Mouse (Mus musculus) yolk sac, embryonic 10.5 days (tissue): ENCODE data around the gene Dnajc16.

Source experiments
- DNase-seq: peaks from one replicate; pipeline ENCODE4 v3.0.0-alpha.2; 2017; ENCODE audit warnings: low spot score

Gene Dnajc16

DNA sequence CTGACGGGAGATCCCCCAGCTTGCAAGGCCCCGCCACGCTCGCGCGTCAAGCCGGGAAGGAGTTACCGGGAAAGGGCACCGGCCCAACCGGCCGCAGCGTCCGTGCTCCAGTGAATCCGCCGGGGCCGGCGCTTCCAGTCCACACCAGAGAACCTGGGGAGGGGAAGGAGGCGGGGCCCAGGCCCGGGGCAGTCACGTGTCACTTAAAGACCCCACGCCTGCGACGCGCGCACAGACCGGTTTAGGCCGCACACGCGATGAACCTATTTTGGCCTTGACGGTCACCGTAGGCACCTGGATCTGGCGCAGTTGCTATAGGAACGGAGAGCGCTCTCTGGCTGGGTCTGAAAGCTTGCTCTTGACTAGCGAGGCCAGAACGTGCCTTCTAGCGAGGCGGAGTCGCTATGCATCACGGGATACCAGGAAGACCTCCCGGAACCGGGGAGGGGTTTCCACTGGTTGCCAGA, at the start of gene Dnajc16:
Gene Dnajc16 (minus strand): TSS at position 408 of the 467 bp plus-strand sequence.
- peak; percentile 99 for DNase-seq

DNA sequence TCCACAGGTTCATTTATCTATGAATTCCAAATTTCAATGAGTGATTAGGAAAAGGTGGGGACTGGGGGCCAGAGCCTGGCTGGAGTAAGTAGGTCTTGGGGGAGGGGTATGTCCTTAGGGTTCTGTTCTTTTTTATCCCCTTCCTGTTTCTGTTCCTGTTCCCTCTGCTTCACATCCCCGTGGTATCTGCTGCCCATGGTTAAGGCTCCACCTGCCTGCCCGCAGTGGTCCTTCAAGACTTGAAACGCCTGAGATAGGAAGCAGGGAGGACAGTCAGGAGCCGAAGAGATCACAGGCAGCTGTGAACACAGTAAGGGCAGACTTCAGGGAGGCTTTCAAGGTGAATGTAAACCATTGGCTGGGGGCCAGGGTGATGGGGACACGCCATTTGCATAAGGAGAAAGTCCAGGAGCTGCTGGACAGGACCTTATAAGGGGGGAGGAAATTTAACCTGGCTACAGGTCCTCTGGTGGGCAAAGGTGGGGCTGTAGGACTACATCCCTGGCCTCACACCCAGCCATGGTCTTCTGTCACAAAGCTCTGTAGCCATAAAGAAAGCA, 43.9 kb upstream of the Dnajc16 start:
- no peak for DNase-seq

DNA sequence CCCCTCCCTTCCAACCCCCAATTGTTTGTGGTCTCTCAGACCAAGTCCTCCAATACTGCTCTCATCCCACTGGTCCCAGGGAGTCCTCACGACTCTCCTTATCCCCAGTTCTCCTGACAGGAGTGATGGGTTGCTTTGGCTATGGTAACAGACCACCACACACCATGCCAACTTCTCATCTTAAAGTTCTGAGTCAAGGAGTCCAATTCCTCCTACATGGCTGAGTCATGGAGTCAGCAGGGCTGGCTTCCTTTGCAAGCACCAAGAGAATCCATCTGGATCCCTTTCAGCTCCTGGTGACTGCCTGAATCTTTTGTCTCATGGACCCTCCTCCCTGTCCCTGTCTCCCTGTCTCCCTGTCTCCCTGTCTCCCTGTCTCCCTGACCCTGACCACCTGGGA, 43.2 kb upstream of the Dnajc16 start:
- DNase-seq = no peak

DNA sequence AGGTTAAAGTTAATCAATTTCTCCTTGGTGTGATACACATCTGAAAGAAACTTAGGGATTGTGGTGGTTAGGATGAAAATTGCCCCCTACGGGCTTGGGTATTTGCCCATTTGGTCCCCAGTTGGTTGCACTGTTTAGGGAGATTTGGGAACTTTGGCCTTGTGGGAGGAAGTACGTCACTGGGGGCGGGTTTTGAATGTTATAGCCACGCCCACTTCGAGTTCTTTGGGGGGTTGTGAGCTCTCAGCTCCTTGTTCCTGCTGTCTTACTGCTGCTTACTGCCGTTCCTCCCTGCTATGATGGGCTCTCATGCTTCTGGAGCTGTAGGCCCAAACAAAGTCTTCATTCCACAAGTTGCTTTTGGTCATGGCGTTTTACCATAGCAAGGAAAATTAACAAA, 40.6 kb upstream of the Dnajc16 start:
- DNase-seq = no peak

DNA sequence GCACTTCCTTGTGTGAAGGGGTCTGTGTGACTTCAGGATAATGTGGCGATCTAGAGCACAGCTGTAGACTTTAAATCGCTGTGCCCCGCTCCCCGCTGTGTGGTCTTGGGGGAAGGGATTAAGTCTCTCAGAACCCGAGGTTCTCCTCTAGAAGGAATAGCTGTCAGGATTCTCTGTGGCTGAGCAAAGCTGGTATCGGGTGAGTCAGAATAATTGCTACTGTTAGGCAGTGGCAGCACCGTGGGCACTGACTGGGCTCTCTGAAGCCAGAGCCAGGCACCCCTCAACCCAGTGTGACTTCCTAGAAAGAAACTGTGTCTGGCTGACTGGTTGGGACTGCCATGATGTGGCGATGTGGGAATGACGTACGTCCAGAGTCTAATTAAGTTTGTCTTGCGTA, 39.6 kb upstream of the Dnajc16 start:
- no peak for DNase-seq

DNA sequence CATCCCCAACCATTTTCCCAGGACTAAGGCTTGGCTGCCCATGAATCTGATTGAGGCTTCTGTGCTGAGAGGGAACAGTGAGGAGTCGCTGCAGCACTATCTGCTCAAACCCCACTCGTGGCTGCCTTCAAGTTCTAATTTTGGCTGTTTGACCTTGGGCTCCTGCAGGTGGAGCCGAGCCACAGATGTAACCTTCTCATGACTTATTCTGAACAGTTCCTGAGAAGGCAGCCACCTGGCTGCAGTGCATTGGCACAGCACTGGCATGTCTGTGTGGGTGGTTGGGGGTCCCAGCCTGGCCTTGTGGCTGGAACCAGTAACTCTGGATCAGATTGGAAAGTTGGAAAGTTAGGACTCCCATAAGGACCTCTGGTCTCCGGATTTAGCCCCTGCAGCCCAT, 37.4 kb upstream of the Dnajc16 start:
- no peak for DNase-seq

DNA sequence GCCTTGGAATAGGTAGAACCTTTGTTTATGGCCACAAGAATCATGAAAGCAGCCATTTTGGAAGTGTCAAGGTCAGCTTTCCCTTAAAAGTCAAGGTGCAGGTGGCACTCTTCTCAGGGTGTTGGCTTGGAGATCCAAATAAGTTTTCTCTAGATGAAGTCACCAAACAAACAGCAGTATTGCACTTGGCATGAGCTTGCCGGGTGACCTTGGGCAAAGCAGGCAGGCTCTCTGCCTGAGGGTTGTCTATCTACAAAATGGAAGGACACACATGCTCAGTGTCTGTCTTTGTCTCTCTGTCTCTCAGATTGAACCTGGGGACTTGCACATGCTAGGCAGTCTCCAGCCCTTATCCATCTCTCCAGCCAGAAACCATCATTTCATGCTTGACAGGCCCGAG, 36.7 kb upstream of the Dnajc16 start:
- DNase-seq = no peak

DNA sequence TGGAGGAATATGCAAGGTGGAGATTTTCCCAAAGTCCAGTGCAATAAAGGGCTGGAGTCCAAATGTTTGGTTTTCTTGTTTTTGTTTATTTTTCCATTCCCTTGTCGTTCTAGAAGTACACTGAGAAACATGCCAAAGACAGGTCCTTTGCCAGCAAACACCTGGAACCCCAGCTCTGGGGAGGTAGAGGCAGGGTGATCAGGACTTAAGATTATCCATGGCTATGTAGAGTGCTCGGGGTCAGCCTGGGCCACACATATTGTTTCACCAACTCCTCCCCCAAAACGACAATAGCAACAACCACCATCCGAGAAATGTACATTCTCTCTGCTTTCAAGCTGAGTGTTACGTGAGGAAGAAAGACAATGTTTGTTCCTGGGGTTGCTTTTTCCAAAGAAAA, 35.3 kb upstream of the Dnajc16 start, which contains the start of gene Cela2a:
Gene Cela2a (minus strand): TSS at position 101 of the 400 bp plus-strand sequence.
- no peak for DNase-seq

DNA sequence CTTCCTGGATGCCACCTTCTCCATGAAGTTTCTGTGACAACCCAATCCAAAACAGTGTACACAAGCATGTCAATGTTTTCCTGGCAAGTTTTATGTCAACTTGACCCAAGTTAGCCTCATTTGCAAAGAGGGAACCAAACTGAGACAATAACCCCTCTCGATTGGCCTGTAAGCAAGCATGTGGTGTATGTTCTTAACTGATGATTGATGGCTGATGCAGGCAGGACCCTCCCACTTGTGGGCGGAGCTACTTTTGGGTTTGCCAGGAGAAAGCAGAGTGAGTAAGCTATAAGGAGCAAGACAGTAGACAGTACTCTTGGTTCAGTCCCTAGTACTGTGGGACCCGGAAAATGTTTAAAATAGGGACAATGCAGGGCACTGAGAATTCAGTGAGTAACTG, 32.2 kb upstream of the Dnajc16 start:
- no peak for DNase-seq

DNA sequence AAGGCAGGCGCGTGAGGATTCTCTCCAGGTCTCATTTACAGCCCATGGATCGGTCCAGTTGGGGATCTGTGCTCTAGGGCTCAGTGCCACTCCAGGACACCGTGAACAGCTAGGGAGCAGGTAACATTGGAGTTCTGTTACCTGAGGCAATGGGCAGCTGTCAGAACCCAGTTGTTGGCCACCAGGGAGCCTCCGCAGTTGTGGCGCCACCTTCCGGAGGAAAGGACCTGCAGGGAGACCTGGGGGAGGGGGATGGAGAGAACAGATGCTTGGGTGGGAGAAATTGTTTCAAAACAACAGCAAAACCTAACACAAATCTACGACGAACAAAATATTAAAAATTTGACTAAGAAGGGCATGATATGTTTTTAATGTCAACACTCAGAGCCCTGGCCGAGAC, 31.4 kb upstream of the Dnajc16 start:
- no peak for DNase-seq

DNA sequence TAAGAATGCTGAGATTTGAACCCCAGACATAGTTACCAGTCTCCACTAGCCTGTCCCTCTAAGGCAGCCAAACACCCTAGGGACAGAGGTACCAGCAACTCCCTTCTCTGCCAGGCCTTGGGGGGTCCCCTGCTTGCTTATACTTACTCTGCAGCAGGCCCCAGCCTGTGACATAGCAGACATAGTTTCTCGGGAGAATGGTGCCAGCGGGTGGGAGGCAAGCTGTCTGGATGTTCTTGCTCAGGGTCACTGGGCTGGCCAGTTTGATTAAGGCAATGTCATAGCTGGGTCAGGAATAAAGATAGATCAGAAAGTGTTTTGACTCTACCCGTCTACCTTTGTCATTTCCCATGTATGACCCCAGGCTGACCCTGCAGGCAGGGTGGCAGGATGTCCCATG, 30.4 kb upstream of the Dnajc16 start:
- no peak for DNase-seq

DNA sequence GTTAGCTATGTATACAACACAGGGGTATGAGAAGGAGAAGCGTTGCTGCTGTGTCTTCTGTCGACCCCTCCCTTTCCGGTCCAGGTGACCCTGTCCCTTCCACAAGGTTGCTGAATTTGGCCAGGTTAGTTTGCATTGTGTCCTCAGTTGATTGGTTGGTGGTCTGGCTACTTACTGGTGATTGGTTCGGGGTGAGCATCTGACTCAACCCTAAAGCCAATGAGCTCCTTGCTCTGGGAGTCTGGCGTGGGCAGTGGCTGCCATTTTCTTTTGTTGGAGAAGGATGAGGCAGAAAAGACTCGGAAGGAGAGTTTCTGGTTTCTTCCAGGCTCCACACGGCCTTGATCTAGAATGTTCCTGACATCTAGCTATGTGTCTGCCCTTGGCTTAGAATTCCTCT, 28.6 kb upstream of the Dnajc16 start:
- DNase-seq = no peak

DNA sequence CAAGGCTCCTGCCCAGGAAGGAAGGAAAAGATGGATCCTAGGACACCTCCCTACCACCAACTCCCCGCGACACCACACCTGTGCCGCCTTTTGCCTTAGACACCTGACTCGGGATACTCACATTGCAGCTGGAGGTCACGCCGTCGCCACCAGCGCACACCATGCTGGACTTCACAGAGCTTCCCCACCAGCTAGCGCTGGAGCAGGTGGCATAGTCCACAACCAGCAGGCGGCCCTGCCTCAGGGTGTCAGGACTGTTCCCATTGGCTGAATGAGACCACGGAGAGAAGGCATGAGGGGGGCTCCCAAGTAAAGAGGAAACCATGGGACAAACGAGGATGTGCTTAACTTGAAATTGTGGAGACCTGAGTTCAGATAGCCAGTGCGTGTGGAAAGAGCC, 28.1 kb upstream of the Dnajc16 start:
- no peak for DNase-seq

DNA sequence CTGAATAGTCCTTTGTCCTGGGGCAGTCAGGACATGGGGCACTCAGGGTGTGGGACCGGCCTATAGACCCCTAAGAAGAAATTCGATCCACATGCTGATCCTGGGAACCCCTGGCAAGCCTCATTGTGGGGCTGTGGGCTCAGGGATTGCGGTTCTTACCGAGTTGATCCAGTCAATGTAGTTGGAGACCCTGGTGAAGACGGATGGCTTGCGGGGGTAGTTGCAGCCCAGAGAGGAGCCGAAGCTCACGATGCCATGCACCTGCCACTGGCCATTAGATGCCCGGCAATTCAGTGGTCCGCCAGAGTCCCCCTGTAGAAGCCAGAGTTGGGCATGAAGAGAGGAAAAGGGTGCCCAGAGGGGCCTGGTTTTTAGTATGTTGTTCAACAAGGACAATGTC, 27.0 kb upstream of the Dnajc16 start:
- DNase-seq = no peak

DNA sequence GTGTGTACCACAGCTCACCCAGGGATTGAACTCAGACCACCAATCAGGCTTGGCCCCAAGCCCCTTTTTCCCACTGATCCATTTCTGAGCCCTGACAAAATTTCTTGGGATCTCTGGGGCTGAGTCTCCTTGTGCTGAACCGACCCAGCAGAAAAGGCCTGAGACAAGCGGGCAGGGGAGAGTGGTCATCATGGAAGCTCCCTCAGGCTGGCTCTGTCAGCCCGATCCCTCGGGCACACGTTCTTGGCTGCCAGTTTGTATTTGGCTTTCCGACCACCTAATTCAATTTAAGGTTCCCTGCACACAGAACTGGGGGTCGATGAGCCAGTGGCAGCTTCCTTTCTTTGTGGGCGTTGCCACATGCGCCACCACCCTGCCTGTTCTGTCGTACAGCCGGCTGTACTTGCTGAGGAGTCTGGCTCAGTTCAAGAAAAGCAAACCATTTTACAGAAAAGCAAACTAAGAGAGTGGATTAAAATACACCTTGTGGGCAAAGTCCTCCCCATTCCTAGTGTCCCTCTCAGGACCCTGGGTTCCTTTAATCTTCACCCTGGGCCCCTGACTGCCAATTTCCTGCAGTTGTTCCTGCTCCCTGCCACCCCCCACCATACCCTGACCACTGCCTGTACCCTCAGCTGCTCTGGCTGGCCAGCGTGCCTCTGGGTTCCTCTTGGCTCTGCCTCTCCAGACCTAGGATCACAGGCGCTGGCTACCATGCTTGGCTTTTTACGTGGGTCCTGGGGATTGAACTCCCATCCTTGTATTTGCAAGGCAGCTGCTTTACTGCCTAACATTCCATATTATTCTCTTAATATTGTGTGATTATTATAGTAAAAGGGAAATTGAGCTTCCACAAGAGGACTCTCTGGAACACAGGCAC, 26.3 kb upstream of the Dnajc16 start:
- DNase-seq = no peak

DNA sequence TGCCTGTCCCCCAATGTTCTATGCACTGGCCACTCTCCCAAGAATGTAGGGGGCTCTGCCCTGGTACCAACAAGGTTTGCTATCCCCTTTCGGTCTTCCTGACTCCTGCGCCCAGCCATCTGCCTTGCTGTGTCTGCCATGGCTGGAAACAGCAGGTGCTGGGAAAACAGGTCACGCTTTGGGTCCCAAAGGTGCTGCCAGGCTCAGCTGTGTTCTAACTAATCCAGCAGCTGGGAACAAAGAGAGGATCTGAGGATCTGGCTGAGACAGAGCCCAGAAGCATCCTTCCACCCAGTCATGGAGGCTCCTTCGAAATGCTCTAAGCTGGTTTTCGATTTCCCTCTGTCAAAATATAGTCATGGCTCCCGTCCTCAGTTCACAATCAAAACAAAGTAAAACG, 25.5 kb upstream of the Dnajc16 start:
- DNase-seq = no peak

DNA sequence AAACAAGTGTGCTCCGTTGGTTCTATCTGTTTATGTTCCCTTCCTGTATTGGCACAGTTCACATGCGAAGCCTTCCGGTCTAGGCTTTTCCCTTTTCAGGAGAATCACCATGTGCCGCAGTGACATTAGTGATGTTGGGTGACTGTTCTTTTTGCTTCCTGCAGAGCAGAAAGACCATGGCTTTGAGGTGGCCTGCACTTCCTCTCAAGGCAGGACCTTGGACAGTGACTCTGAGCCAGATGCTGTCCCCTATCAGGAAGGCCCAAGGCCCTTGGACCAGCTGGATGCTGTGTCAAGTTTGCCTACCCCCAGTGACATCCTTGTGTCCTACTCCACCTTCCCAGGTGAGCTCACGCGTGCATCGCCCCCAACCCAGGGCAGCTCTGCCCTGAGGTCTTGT, 20.6 kb upstream of the Dnajc16 start:
- DNase-seq = no peak

DNA sequence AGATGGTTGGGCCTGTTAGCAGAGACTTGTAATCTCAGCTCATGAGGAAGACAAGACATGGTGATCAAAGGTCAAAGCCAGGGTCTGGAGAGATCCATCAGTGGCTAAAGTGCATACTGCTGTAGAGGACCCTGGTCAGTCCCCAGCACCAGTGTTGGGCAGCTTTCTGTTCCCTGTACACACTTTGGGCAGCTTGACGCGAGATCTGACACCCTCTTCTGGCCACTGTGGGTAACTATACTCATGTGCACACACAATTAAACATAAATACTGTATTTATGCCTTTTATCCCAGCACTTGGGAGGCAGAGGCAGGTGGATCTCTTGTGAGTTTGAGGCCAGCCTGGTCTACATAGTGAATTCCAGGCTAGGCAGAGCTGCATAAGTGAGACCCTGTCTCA, 20.2 kb upstream of the Dnajc16 start:
- DNase-seq = no peak

DNA sequence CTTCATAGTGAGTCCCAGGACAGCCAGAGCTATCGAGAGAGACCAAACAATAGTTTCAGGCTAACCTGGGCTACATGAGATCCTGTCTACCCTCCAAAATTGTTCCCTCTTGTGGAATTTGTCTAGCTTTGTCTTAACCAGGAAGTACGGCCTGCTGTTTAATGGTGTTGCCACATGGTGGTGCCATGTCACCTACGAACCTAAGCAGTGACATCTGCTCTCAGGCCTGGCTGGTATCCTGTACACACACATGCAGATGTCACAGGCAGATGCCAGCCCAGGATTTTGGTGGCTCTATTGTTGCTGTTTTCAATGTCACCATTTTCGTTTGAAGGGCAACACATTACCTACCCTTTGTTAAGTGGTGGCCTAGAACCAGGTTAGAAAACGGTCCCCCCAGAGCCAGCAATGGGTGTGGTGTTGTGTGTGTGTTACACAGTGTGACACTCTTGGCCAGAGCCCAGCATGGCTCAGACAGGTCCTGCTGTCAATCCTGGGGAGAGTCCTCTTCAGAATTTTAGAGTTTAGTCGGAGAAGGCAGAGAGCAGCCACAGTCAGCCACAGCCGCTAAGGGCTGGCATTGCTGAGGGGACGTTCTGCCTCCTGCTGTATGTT, 19.2 kb upstream of the Dnajc16 start:
- DNase-seq = no peak

DNA sequence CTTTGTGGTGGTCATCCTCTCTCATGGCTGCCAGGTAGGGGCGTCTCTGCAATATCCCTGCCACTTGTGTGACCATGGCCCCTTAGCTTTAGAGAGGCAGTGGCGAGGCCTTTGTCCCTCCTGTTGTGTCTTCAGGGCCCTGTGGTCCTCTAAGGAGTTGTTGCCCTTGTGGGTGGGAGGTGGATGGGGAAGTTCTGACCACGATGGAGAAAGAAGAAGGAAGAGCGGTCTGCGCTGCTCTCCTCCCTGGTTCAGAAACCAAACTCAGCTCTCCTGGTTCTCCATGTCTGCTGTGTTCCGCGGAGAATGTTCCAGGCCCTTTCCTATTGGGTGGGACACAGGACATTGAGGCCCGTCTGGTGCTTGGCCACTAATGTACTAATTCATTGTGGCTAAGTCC, 15.2 kb upstream of the Dnajc16 start:
- no peak for DNase-seq

DNA sequence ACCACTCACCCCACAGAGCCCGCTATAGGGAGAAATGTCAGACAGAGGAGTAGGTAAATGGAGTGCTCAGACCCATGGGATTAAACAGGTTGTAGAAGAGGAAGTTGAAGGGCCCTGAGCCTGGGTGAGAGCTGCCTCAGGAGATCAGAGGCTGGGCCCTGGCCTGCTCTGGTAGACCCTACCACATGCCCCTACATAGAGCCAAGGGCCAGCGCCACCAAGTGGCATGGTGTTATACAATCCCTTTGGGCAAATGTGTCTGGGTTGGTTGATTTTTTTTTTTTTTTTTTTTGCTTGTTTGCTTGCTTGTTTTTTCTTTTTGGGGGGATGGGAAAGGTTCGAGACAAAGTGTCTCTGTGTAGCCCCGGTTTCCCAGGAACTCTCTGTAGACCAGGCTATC, 13.4 kb upstream of the Dnajc16 start:
- no peak for DNase-seq

DNA sequence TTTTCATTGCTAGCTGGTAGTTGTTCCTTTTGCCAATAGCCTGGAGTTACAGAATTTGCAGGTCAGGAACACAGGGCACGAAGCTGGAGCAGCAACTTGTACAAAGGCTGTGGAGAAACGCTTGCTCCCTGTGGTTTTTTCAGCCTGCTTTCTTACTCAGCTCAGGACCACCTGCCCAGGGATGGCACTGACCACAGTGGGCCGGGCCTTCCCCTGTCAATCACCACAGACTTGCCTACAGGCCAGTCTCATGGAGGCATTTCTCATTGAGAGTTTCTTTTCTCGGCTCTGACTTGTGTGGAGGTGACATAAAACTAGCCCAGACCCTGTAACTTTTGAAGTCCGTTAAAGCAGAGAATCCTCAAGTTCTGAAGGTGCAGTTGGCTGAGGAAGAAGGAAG, 6.8 kb upstream of the Dnajc16 start:
- no peak for DNase-seq

DNA sequence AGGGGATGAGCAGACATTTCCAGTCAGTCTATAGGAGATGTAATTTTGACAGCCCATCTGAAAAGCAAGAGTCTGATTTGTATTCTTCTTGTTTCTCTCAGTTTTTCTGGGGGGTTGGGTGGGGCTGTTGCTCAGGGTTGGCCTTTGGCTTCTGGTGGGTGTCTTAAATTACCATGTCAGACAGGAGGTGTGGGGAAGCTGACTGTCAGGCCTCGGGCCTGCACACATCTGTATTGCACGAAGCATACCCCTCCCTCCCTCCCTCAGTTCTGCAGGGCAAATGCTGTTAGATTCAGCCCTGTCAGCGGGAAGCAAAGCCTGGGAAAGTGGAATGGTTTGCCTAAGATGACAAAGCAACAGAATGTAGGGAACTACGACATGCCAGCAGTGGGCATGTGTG, 6.2 kb upstream of the Dnajc16 start:
- no peak for DNase-seq
